Mouse (Mus musculus) 3134 (cell line): ENCODE results near the gene Arfgef3.
"Not testable (repeated sequence)": the region's sequence is repeated elsewhere in the genome, so short reads cannot be mapped to it uniquely, and the experiment has no call there.

Experiments
- DNase-seq: peaks from one replicate; pipeline ENCODE4 v3.0.0-alpha.2; 2011; ENCODE audit warnings: low spot score; ENCODE audit not compliant: insufficient read length; ENCODE audit errors: extremely low read depth

The Arfgef3 gene

DNA sequence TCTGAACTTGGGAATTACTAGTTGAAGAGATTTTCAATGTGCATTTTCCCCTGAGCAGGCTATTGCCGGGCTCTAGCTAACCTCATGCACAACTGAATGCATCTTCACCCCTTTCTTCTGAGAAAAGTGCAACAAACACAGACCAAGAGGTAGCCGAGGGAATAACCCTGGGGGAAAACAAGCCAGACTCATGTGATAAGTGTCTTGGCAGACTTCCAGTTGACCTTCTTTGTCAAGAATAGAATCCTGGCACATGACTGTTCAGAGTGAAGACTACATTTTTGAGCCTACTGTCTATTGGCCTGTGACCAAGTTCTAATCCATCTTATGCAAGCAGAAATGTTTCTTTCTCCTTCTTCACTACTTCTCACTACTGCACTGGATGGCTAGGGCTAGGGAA, 55.5 kb downstream of the Arfgef3 start:
- DNase-seq, result no peak

- no peak for DNase-seq
These were observed 62.3 kb downstream of the Arfgef3 start for GRCm38 (mm10) chr10:18681385-18681954.

DNA sequence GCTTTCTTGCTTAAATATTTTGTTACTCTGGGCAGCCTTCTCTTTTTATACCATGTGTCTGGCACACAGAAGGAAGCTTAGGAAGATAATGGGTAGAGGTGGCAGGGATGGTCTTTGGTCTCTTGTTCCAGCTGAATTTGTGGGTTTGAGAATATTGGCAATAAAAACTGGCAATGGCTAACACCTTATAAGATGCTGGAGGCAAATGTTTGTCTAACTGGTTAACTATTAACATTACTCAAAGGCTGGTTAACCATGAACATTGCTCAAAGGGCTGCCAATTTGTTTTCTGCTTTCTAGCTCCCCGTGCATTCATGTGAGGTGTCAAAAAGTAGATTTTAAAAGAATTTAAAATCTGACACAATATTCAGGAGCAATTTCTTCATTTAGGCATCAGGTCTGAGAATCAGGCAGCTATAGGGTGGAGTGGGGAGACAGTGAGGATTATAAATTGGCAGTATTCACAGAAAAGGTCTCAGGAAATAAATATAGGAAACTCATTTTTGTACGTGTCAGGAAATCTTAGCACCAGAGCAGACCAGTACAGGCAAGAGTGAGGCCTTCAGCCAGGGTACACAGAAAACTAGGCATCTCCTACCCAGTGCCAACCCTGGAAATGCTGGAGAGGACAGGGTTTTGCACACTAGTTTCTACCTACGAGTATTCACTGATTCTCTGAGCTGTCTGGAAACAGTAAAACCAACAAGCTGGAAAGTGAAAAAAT, 62.9 kb downstream of the Arfgef3 start:
- no peak for DNase-seq

DNA sequence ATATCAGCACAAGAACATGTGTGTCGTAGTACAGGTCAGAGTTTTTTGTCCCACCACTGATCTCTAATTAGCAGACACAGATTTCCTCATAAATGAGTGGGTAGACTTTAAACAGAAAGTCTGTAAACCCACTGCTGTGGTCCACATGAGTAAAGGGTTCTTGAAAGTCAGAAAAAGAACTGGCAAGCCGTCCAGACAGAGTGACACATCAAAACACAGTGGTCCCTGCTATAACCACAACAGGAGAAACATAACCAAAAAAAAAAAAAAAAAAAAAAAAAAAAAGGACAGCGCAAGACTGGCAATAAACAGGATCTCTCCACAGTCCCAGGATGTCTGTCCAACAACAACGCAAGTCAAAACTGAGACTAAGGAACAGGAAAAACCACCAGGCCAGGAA, 64.9 kb downstream of the Arfgef3 start:
- DNase-seq, result no peak

GRCm38 (mm10) chr10:18664794-18665193, 79.0 kb downstream of the Arfgef3 start:
- no peak for DNase-seq

DNA sequence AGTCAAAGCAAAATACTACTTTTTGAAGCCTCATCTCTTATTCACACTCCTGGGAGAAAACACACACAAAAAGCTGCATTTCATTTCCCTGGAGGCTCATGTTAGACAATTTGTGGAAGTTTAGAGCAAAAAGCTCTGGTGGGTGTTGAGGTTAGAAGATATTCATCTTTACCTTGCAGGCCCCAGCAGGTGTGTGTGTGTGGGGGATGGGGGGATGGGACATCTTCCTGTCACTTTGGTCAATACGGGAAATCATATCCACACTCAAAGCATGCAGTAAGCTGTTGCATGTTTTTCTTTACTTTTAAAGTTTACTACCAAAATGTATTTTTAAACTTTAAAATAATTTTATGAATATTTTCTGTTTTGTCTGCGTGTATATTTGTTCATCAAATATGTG, 79.7 kb downstream of the Arfgef3 start:
- DNase-seq, result no peak

DNA sequence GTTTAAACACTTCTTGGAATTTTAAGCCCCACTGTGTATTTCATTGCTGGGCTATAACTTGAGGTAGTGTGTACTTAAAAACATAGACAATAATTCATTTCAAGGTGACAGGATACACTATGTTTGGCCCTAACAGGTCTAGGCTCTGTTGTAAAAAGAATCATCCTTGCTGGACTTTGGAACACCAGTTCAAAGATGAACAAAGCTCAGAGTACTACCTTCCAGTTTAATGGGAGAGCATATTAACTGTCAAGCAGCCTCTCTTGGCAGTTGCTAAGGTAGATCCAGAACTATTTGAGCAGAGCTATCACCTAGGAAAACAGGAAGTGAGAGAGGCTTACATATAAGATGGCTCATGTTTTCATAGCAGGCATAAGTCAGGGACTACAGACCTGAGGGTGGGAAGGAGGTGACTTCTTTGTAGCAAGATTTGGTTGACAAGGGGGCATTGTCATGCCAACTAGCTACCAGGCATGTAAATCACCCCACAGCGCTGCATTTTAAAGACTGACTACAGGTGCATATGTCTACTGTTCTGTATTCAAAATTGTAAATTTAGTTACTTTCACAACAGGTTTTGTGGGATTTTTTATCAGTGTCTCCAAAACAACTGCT, 82.0 kb downstream of the Arfgef3 start:
- DNase-seq, result no peak

GRCm38 (mm10) chr10:18660998-18661397, 82.8 kb downstream of the Arfgef3 start:
- no peak for DNase-seq

DNA sequence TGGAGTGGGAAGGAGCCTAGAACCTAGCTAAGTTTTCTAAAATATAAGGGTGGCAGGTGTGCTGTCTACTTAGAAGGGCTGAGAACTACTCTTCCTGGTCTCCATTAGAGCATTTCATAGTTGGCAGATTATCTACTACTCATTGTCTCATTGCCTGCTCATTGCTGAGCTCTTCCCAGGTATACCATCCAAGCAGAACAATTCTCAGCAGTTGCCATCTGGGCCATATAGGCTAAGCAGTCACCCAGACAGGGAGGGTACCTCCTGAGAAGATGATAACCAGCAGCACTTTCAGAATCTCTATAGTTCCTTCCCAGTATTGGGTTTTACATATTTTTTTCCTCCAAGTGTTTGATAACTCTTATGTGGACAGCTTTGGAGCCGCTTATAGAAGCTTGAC, 86.2 kb downstream of the Arfgef3 start:
- no peak for DNase-seq

DNA sequence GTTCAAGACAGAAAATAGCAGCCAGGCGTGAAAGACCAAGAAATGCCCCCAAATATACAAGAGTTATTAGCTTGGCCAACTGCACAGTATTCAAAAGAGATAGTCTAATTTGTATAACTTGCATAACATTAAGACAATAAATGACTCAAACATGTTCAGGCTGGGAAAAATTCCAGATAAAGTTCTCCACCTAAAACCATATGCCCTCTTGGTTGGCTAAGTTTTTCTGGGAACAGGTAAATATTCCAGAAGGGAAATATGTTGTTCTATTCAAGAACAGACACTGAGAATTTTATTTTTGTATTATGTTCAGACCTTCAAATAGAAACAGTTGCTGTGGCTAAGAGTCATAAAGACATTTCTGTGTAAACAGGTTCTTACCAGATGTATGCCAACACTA, 96.7 kb downstream of the Arfgef3 start:
- no peak for DNase-seq

- DNase-seq, result no peak
These were observed 97.7 kb downstream of the Arfgef3 start for GRCm38 (mm10) chr10:18646035-18646434.

DNA sequence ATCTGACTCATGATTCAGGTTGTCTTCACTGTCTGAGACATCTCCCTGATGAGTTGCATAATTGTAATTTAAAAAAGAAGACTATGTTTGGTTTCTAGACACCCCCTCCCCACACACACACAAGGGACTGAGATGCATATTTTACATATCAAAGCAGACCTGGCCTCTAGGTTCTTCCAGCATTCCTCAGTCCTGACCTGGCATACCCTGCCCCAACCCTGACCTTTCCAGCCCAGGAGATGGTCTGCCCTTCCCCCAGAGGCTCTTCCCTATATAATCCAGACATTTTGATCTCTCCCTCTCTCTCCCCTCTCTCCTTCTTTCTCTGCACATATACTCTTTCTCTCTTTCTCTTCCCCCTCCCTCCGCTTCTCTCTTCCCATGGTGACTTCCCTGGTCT, 99.4 kb downstream of the Arfgef3 start:
- no peak for DNase-seq

- no peak for DNase-seq
These were observed 100.2 kb downstream of the Arfgef3 start for GRCm38 (mm10) chr10:18643506-18643905.

DNA sequence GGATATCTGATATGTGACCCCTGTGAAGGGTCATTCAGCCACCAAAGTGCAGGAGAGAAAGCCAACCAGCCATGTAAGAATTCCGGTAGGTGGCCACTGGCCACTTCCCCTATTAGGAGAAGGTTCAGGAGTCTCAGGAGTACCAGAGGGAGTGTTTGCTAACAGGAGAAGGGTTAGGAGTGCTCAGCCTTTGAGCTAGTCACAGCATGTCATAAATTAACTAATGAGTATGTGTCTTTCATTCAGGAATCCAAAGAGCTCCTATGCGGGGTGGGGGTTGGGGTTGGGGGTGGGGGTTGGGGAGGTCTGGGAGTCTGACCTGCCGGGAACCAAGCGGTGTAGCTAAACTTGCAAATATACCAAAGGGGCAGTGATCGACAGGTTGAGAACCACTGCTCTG, 100.9 kb downstream of the Arfgef3 start:
- DNase-seq, result no peak

GRCm38 (mm10) chr10:18640596-18640995, 103.2 kb downstream of the Arfgef3 start:
- DNase-seq, result no peak

- no peak for DNase-seq
These were observed 108.3 kb downstream of the Arfgef3 start for GRCm38 (mm10) chr10:18635450-18635849.

DNA sequence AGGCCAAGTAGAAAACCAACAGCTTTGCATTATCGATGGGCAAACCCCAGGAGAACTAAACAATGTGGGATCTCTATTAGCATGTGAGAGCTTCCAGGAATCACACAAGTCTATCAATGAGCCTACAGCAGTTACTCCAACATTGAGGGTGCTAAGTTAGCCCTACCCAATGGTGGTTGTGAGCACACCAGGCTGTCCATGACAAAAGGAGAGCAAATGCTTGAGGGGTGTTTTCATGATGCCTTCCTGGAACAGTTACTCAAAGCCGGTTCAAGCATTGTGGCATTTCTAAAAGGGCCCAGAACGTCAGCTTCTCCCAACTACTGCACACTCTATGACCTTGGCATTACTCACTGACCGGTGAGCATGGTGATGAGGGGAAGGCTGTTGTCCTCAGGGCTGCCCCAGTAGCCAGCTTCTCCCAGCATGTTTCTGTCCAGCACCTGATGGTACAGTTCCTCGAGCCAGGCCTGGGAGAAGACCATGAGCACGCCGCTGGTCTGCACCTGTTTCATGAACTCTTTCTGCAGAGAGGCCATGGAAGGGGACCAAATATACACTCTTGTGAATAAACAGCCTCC, 109.3 kb downstream of the Arfgef3 start:
- DNase-seq, result no peak

DNA sequence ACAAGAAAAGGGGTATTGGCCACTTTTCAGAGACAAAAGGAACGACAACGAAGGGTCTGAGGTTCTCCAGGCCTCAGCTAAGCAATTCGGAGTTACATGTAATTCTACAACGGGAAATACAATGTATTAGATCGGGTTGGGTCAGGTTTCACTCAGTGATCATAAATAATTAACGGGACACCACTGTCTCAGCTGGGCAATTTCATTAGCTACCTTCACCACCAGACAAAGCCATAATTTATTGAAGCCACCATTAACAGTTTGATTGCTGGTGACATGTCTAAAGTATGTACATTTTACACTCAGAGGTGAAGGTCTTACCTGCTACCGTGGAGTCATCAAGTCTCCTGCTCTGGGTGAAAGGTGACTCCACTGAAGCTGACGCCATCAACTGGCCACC, 113.3 kb downstream of the Arfgef3 start:
- no peak for DNase-seq

- DNase-seq, result no peak
These were observed 116.2 kb downstream of the Arfgef3 start for GRCm38 (mm10) chr10:18627530-18627929.

GRCm38 (mm10) chr10:18612796-18613195, 131.0 kb downstream of the Arfgef3 start:
- no peak for DNase-seq

- DNase-seq, result not testable (repeated sequence)
These were observed 138.8 kb downstream of the Arfgef3 start for GRCm38 (mm10) chr10:18604827-18605535.
